Mouse (Mus musculus) frontal cortex, adult (tissue): ENCODE results near the gene Matn4.

Experiments used
- ATAC-seq: cut with Nextera tagmentation; 2 replicates; pipeline ENCODE4 v1.9.2; 2017; ENCODE audit warnings: mild to moderate bottlenecking, moderate library complexity, mixed read lengths; ENCODE audit not compliant: low TSS enrichment

Matn4 gene

DNA sequence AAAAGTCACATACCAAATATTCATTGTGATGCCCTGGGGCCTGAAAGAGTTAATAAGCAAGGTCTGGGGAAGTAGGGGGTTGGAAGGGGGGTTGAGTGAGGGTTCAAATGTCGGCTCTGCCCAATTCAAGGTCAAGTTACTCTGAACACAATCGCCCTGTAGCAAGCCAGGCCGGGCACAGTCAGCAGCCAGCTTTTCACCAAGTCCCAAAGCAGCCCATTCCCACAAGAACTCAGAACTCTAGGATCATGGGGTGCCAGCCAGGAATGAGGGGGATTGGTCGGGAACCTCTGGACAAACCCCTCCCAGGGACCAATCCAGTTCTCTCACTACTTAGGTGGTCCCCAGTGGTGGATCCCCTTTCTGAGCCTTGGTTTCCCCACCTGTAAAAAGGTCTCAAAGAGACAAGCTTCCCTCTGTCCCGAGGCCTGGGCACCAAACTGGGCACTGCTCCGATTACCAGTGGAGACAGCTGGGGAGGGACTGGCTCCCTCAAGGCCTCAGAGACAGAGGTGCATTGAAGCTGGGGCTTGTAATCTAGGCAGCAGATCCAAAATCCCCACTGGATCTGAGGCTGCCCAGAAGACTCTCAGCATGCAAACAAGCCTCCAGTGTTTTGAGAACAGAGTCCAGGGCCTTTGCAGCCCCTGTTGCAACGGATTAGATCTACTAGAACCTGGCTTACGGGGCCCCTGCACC, 31.4 kb upstream of the Matn4 start:
- ATAC-seq = peak; percentile 55; the same call in 1 of the 2 replicates

DNA sequence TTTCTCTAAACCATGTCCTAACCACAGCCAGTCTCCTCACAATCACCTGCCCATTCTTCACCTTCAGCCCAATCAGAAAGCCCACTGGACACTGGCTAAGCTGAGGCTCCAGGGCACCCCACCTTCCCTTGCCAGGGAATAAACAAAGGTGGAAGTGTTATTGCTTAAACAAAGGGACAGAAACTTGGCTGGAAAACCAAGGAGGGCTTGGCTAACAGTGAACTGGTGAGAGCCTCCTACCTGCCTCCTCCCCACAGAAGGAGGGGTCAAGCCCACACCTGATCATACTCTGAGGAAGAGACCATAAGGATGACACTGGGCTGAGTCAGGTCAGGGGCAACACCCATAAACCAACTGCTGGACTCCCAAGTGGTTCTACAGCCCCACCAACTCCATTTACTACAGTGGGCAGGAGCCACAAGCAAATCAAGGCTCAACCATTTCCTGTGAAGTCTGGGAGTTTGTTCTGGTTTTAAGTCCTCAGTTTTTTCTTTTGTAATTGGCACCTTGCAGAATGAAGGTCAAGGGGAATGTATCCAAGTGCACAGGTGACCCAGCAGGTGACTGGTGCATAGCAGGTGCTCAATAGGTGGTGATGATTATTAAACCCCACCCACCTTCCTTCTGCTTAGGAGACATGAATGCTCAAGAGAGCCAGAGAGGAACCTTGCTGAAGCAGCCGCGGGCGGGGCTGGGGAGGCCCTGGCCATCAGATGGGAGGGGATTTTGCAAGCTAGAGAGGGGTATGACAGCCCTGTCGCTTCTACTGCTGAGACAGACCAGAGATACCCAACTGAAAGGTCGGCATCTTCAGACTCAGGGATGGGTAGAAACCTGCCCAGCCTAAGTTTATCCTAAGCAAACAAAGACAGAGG, 30.5 kb upstream of the Matn4 start:
- ATAC-seq = no peak

DNA sequence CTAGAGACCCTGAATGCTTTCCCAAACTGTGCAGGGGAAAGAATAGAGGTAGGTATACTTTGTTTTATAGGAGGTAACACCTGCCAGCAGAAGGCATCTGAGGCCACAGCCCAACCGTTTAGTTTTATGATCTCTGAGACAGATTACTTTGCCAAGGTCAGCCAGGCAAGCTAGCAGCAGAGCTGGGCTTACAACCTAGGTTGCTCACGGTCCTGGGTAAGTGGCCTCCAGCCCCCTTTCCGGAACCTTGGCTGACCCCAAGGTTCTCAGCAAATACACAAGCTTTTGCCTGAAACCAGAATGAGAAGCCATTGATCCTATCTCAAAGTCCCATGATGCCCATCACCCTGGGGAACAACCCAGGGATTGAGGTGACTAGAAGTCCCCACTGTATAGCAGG, 29.7 kb upstream of the Matn4 start:
- ATAC-seq = no peak

DNA sequence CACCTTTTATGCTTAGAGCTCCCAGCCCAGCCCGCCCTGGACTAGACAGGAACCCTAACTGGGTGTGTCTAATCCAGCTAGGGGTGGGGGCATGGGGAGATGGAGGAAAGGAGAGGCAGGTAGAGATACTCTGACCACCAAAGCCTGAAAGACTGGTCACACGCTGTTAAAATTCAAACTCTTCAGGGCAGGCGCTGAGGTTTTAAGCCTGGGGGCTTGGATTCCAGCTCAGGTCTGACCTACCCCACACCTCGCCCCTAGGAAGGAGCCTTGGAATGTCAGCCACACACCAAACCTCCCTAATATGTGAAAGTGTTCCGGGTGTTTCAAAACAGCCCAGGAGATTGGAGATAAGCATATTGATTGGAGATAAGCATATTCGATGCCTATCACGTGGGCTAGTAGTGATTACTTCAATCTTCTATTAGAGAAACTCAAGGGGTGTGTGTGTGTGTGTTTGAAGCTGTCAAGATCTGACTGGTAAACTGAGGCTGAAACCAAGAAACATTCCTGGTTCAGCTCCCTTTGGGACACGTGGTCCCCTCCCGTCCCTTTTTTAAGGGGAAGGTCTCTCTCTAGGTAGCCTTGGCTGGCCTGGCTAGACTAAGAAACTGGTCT, 28.4 kb upstream of the Matn4 start:
- no peak for ATAC-seq

DNA sequence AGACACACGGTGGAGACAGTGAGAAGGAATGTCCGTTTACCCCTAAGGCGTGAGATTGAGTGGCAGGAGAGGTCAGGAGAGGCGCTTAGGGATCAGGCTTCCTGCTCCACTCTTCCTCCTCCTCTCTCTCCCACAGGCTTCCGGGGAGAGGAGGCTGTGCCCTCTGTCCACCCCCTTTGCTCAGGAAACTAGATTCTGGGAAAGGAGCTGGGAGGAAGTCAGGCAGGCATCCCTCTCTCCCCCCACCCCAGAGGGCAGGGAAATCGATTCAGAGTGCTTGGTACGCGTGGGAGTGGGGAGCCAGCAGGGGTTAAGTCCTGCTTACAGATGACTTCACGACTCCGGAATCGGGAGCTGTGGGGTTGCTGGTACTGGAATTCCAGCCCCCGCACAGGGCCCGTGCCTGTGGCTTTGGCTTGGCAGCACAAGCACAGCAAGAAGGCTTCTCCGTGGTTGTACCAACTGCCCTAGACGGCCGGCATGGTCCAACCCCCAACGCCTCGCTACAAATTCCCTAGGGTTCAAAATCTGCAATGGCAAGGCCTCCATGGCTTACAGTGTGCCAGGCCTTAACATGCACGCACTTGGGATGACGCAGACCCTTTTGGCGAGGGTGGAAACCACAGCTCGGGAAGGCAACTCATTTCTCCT, 27.7 kb upstream of the Matn4 start:
- no peak for ATAC-seq

DNA sequence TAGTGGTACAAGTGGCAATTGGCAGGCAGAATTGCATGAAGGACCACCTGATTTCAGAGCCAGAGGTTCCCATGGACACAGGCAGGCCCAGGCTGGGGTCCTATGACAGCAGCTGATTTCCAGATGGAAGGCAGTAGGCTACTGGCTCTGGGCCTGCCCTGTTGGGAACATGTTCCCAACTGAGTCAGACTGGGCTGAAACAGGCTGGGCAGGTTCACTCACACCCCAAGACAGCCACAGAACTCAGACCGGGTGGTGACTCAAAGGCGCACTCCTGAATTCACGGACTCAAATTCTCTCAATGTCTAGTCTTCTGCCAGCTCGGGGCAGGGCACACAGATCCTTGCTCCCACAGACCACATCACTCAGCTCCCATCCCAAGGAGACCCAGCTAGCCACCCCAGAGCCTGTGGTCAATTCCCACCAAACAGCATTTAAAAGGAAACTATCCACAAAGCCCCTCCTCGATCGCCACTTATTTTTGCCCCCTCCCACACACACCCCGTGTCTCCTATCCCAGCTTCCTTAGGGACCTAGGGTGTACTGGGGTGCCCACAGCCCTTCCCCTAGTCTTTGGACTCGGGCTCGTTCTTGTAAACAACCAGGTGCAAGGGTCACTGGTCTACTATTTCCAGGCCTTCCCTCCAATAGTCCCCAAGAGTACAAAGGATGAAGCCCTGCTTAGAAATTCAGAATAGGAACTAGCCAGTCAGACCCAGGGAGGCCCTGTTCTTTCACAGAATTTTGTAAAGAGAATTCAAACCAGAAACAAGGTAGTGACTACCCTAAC, 26.9 kb upstream of the Matn4 start:
- ATAC-seq = no peak

DNA sequence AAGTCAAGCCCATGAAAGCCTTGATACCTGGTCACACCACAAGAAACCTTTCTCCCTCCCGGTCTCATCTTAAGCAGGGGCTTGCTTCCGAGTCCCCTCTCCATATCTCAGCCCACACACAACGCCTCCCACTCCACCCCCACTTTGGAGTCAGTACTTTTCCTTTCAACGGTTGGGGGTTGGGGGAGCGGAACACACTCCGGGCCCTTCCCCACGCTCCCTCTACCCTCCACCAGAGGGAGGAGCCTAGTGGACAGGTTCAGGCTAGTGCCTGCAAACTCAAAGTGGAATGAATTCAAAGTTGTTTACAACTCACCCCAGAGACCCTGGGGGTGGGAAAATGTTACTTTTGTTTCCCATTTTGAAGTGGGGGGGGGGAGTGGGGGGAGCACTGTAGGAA, 25.7 kb upstream of the Matn4 start:
- ATAC-seq = no peak

DNA sequence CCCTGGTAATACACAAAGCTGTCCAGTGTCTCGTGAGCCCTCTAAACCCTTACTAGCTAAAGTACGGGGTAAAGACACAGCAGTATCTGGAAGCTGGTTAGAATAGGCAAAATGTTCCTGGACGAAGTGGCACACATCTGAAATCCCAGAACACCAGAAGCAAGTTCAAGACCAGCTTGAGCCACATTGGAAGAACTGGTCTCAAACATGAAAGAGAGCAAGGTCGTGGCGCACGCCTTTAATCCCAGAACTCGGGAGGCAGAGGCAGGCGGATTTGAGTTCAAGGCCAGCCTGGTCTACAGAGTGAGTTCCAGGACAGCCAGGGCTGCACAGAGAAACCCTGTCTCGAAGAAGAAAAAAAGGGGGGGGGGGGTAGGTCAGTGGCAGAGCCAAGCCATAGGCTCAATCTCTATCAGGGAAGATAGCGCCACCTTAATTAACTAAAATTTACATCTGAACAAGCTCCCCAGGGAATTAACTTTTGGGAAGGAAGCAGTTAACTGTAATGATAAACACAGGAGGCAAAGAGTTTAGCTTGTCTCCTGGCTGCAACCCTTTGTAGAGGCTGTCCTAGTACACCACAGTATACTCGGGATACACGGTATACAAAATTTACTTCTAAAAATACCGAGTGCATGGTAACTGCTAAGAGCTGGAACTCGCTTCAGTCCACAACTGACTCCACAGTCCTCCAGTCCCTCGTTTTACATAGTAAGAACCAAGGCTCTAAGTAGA, 25.1 kb upstream of the Matn4 start:
- no peak for ATAC-seq

DNA sequence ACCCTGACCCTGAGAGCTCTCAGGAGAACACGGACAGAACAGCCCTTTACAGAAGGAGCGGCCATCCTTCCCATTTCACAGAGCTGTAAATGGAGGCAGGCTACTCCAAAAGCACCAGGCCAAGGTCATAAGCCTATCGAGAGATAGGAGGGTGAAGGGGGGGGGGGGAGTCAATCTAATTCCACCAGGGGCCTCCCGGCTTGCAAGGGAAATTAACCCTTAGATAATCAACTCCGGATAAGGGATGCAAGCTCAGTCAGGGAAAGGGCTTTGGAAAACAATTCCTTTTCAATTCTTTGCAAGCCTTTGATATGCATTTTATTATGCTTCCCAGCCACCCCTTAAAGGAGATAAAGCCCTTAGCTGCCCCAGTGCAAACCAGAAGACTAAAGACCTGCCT, 23.5 kb upstream of the Matn4 start:
- no peak for ATAC-seq

DNA sequence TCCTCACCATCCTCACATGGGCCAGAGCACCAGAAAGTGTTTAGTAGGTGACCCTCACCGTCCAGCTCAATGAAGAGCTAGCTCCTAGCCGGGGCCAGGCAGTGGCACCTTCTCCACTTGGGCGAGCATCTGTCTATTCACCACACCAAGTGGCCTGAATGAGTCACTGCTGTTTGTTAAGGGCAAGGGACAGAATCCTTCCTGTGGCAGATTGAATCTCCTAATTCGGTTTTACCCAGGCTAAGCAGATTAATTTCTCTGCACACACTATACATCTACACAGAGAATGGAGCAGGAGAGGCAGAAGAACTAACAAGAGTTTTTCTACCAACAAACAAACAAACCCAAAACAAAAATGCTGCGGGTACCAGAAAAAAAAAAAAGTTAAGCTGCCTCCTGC, 22.0 kb upstream of the Matn4 start:
- ATAC-seq = no peak

DNA sequence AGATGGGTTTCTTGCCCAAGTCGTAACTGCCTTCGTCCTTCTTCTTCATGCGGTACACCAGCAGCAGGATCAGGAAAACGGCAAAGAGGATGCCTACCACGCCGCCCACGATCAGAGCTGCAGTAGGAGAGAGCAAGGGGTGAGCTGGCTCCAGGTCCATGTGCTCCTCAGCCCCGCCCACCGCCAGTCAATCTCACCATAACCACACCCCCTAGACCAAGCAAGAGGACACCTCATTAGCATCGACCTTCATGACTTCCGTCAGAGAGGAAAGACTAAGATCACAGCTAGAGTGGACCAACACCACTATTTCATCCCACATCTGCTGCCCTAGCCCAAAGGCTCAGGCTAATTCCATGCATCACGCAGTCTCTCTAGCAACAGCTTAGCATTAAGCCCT, 21.2 kb upstream of the Matn4 start:
- no peak for ATAC-seq

DNA sequence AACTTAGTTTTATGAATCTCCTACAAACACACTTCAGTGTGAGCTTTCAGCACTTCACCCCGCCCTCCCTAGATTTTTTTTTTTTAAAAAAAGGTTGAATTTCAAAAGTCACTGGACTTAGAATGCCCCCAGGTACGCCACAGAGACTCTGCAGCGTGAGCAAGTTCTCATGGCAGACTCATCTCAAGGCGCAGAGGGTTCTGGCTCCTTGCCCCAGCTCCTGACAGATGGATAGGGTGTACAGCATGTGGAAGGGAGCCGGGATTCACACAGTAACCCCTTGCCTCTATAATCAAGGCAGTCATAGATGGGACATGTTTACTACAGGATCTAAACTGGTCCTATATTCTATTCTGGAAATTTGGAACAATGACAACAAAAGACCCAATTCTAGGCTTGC, 20.4 kb upstream of the Matn4 start:
- peak; percentile 41; the same call in 1 of the 2 replicates for ATAC-seq

DNA sequence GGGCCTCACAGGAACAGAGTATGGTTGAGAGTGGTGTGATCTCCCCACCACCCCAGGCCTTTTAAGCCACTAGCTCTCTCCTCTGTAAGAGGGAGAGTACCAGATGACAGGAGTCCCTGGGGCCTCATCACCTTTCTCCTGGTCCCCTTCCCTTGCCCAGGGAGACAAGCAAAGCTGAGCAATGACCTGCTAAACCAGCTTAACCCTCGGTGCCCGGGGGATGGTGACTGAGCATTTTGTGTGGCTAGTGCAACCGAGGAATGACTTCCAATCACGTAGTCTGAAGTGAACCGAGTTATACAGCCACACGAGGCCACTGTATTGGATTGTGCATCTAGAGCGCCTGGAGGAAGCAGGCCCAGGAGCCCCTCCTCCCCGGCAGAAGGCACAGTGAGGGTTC, 19.4 kb upstream of the Matn4 start:
- no peak for ATAC-seq

DNA sequence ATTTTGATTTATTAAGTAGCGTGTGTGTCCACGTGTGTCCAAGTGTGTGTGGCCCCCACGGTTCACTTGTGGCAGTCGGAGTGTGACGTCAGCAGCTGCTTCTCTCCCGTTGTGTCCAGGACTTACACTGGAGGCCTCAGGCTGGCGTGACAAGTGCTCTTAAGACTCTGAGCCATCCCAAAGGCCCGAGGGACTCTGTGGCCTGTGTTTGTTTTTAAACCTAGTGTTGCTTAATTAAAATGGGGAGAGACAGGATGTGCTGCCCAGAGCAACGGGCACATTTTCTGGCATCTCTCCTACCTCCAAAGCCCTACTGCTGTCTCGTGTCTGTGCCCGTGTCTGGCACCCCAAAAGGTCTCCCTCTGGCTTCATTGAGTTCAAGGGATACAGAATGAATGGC, 18.5 kb upstream of the Matn4 start:
- ATAC-seq = peak; percentile 20; the same call in 1 of the 2 replicates

DNA sequence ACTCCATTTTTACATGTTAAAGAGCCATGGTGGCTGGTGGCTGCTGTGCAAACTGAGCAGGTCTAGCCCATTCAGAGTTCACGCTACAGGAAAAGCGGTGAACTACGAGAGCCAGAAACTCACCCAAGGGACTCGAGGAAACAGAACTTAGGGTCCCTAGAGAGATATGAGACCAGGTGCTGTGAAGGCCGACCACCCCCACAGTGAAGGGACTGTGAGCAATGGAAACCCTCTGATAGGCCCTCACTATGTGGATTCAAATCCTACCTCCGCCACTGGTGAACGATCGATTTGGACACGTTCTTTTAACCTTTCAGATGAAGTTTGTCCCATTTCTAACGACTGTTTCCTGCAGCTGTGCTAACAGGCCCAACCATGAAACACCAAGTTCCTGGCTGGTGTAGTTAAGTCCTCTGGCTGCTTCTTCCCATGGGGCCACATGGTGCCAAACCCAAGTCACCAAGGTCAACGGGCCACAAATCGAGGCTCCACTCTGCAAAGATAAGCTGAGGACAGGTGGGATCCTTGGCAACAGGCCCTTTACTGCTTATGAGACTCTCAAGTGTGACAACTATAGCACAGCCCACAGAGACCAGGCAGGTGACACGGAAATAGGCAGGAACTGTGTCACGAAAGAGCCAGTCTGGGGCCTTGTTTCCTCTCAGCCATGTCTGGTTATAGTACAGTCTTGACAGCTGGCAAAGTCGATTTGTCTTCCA, 17.9 kb upstream of the Matn4 start:
- ATAC-seq = no peak

DNA sequence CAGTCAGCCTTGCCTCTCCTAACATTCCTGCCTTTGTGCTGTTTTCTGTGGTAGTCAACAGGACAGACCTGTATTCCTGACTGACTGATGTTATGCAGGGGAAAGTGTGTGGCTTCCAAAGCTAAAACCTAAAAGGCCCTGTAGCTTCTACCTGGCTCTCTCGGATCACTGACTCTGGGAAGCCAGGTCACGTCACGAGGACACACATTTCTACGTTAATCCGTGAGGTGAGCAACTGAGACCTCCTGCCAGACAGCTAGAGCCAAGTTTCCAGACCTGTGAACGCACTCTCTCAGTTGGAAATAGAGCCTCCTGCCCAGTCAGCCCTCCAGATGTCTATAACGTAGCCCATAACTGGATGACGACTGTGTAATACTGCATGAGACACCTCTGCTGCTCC, 17.0 kb upstream of the Matn4 start:
- no peak for ATAC-seq

DNA sequence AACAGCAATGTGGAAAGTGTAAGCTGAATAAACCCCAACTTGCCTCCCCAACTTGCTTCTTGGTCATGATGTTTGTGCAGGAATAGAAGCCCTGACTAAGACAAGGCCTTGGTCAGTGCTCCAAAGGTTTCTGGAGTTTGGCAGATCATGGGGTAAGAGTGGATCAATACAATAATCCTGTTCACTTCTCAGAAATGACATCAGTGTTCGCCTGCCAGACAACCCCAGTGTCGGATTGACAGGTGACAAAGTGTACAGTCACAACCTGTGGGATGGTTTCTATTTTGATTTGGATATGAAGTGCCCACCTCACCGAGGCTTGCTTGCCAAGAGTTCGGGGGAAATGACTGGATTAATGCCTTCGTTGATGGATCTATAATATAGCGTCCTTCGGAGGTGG, 16.3 kb upstream of the Matn4 start:
- no peak for ATAC-seq

DNA sequence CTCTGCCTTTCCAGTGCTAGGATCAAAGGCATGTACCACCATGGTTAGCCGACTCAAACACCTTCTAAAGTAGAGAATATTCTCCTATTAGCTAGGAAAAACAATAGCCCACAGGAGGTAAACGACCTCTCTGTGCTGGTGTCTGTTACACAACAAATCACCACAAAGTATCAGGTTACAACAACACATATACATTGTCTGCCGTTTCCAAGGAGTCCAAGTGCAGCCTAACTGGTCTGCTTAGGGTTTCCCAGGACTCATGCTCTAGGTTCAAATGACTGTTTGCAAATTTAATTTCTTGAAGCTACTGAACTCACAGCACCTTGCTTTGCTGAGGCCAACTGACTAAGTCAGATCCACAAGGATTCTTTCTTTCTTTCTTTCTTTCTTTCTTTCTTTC, 14.5 kb upstream of the Matn4 start:
- no peak for ATAC-seq

DNA sequence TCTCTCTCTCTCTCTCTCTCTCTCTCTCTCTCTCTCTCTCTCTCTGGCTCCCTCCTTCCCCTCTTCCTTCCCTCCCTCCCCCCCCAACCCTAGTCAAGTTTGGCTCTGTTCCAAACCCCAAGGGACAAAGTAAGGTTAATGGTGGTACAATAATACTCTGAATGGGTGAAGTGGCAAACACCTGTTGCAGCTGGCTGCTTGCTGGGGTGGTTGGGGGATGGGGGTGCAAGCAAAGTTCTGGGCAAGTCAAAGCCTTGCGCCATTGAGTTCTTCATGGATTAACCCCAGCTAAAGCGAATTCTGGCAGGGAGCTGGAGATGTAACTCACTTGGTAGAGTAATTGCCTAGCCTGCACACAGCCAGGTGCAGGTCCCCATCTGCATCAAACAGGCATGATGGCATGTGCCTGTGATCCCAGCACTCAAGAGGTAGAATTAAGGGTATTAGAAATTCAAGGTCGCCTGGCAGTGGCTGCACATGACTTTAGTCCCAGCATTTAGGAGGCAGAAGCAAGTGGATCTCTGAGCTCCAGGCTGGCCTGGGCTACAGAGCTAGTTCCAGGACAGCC, 13.4 kb upstream of the Matn4 start:
- no peak for ATAC-seq

DNA sequence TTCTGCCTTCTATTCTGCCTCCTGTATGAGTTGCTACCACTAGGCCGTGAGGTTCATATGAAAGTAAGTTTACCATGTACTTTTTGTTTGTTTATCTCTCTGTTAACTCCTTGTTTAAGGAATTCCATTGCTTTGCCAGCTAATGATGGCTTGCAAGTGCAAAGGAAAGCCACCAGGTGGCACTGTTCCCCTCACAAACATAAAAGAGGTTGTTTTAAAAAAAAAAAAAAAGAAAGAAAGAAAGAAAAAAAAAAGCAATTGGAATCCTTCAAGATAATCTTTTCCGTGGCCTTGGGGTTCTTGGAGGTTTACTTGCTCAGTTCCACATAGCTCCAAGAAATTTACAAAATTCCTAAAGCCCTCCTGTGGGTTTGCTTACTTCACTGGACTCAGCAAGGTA, 12.2 kb upstream of the Matn4 start:
- ATAC-seq = no peak
